Comparison of ENCODE assay signal across 14 mouse cellular contexts in genomic region chr7:35259384-35259783, GRCm38 (mm10). TPM values are rescaled to one million over a fixed set of nuclear protein-coding genes. Genes with fewer than 3 reads are reported as not detected.
DNase-seq lines count a peak whose midpoint lies in the region; ATAC-seq and TF ChIP-seq lines count a peak whose summit lies in the region.
"Had no signal": no experiment of that assay in that cellular context is flagged by ENCODE, and none has a peak within 500 bp of the region (broad histone marks: within the 10 kb centered on the region; RNA-seq: fewer than 3 reads in every experiment).

No protein-coding gene starts in this region.

- no peaks in the 10 kb centered on the region; a peak in 1 of 4 replicates for H3K27me3 ChIP-seq in MEL (ENCODE audit: control insufficient read depth in 1 of 2, insufficient read depth in 2 of 2, low read length in 2 of 2)
- H3K27me3 ChIP-seq: liver, embryonic 15.5 days had no signal

- H3K27ac ChIP-seq in layer of hippocampus, adult 2 months, result no peak overlapping the region
- no peak overlapping the region for H3K27ac ChIP-seq in MEL (ENCODE audit: control insufficient read depth, low read depth, low read length)
- H3K27ac ChIP-seq: heart, embryonic 13.5 days; liver, embryonic 15.5 days; midbrain, embryonic 10.5 days; neural tube, embryonic 12.5 days had no signal

- H3K4me3 ChIP-seq in layer of hippocampus, adult 2 months, result no peak overlapping the region
- no peak overlapping the region for H3K4me3 ChIP-seq in MEL (ENCODE audit: control insufficient read depth in 1 of 2, insufficient read depth in 1 of 2, low read depth in 2 of 2, low read length in 2 of 2)
- H3K4me3 ChIP-seq: heart, embryonic 13.5 days; liver, embryonic 15.5 days; midbrain, embryonic 10.5 days; neural tube, embryonic 12.5 days had no signal

- no peak overlapping the region for H3K9ac ChIP-seq in MEL (ENCODE audit: control insufficient read depth, low read depth, low read length, poor library complexity, severe bottlenecking)
- H3K9ac ChIP-seq: heart, embryonic 13.5 days; liver, embryonic 15.5 days; neural tube, embryonic 12.5 days had no signal

- no peak for TF ChIP-seq POLR2A in MEL (IDR thresholded peaks at IDR 0.05; ENCODE audit: control insufficient read depth in 1 of 2, insufficient read depth in 1 of 2, low read depth in 1 of 2, low read length in 2 of 2, poor library complexity in 1 of 2)

- no peaks in the 10 kb centered on the region for H3K9me3 ChIP-seq in MEL (replicated peaks; ENCODE audit: insufficient read depth, low read length)
- H3K9me3 ChIP-seq: heart, embryonic 13.5 days; liver, embryonic 15.5 days; neural tube, embryonic 12.5 days had no signal

- peaks cover 0 to 14% of the 10 kb centered on the region in 2 experiments; a peak in 1 of 4 replicates for H3K4me1 ChIP-seq in MEL (ENCODE audit: control insufficient read depth in 1 of 2, insufficient read depth in 2 of 2, low read length in 2 of 2)
- H3K4me1 ChIP-seq: heart, embryonic 13.5 days; liver, embryonic 15.5 days; midbrain, embryonic 10.5 days; neural tube, embryonic 12.5 days had no signal

- TF ChIP-seq EP300 in MEL (IDR thresholded peaks at IDR 0.05; ENCODE audit: low read depth in 1 of 2, low read length in 2 of 2), result no peak

- peaks cover 0 to 5% of the 10 kb centered on the region in 2 experiments; a peak in 2 of 4 replicates for H3K36me3 ChIP-seq in MEL (ENCODE audit: control insufficient read depth in 1 of 2, insufficient read depth in 2 of 2, low read length in 2 of 2)
- H3K36me3 ChIP-seq: heart, embryonic 13.5 days; liver, embryonic 15.5 days; midbrain, embryonic 10.5 days; neural tube, embryonic 12.5 days had no signal

- peak; percentile 49 for TF ChIP-seq CTCF in layer of hippocampus, adult 2 months (conservative IDR thresholded peaks at IDR 0.05)
- TF ChIP-seq CTCF in MEL (IDR thresholded peaks at IDR 0.05 in 2 of 3, conservative IDR thresholded peaks at IDR 0.05 in 1 of 3; ENCODE audit: control insufficient read depth in 1 of 3, insufficient read depth in 1 of 3, low read depth in 2 of 3, low read length in 3 of 3, poor library complexity in 1 of 3, severe bottlenecking in 1 of 3), result peak; percentile 22 to 61 (median 52)

- DNase-seq in CD4-positive, CD25-positive, alpha-beta regulatory T cell, adult 2 months (ENCODE audit: low read depth, low spot score), result peak; percentile 39
- DNase-seq in layer of hippocampus, adult 2 months (ENCODE audit: low spot score in 2 of 2), result no peak
- no peak for DNase-seq in layer of hippocampus, postnatal 25 days (ENCODE audit: extremely low spot score in 1 of 2, low spot score in 1 of 2)
- DNase-seq in MEL (ENCODE audit: low read depth, low spot score), result peak; percentile 41
- DNase-seq in mesoderm, embryonic 11.5 days (ENCODE audit: low read depth, low spot score), result peak; percentile 21
- DNase-seq in layer of hippocampus, postnatal 14 days (ENCODE audit: low spot score in 2 of 2), result no peak
- DNase-seq in adrenal gland, postnatal 10 days, result no peak
- DNase-seq: layer of hippocampus, adult 9-11 months; right cerebral cortex, adult 18-20 months had no signal

- no peak for ATAC-seq in CD4-positive, CD25-positive, alpha-beta regulatory T cell, adult 4 months

- no peaks in the 10 kb centered on the region for H3K79me2 ChIP-seq in MEL (ENCODE audit: control insufficient read depth, insufficient read depth, low read length, poor library complexity)

- TF ChIP-seq RAD21 in MEL (IDR thresholded peaks at IDR 0.05; ENCODE audit: low read depth, low read length), result peak; percentile 41

TF ChIP-seq in MEL, 35 proteins besides CTCF, POLR2A, EP300 and RAD21:
- TF ChIP-seq TBP (IDR thresholded peaks at IDR 0.05; ENCODE audit: low read depth, low read length) (no peak), ZC3H11A (IDR thresholded peaks at IDR 0.05; ENCODE audit: low read depth, low read length) (no peak), SMC3 (IDR thresholded peaks at IDR 0.05; ENCODE audit: low read depth, low read length) (peak; percentile 21; the same call in 1 of the 2 replicates)

RNA-seq across cellular contexts. Expression of gene Lrp3, which starts 44.1 kb away (rescaled TPM):
- 1 to 10 TPM in 1 of 2 experiments, under 1 TPM in 1; 0.51 to 1.8 TPM for polyA plus RNA-seq in CD4-positive, CD25-positive, alpha-beta regulatory T cell, adult 4 months (2017; shearing (Covaris generic))
- total RNA-seq in layer of hippocampus, adult 2 months (2021), result 10 to 100 TPM; 73.2 to 76.7 TPM
- total RNA-seq in layer of hippocampus, postnatal 25 days (2021), result 10 to 100 TPM; 69.7 to 76.6 TPM
- not detected in 2 replicates for total RNA-seq in MEL (2012; rRNA removed)
- not detected for polyA plus RNA-seq in MEL (2012; ENCODE audit: insufficient read depth in 1 of 2, insufficient read length in 2 of 2, low read depth in 1 of 2, low replicate concordance in 2 of 2, missing spikeins in 1 of 2)
- 10 to 100 TPM; 75.0 to 75.7 TPM for total RNA-seq in layer of hippocampus, postnatal 14 days (2021)
- 10 to 100 TPM; 15.6 to 17.7 TPM for total RNA-seq in adrenal gland, postnatal 10 days (2021)

RNA-seq across cellular contexts. Expression of gene Gpatch1, which starts 58.9 kb away (rescaled TPM):
- 10 to 100 TPM; 22.4 to 28.6 TPM for polyA plus RNA-seq in CD4-positive, CD25-positive, alpha-beta regulatory T cell, adult 4 months (2017; shearing (Covaris generic))
- total RNA-seq in layer of hippocampus, adult 2 months (2021), result 10 to 100 TPM; 27.5 to 29.4 TPM
- total RNA-seq in layer of hippocampus, postnatal 25 days (2021), result 10 to 100 TPM; 24.2 to 24.4 TPM
- total RNA-seq in MEL (2012; rRNA removed), result 7.9 and 8.5 TPM in 2 replicates
- 10 to 100 TPM in 1 of 2 experiments, not detected in 1; 13.4 TPM for polyA plus RNA-seq in MEL (2012; ENCODE audit: insufficient read depth in 1 of 2, insufficient read length in 2 of 2, low read depth in 1 of 2, low replicate concordance in 2 of 2, missing spikeins in 1 of 2)
- 10 to 100 TPM; 24.3 to 25.9 TPM for total RNA-seq in layer of hippocampus, postnatal 14 days (2021)
- total RNA-seq in adrenal gland, postnatal 10 days (2021), result 10 to 100 TPM; 11.7 to 17.2 TPM

Comparison
In these comparisons a context has a peak if more than half of its experiments do, and no peak if none do; other contexts are left out.
1. DNase-seq: peak in CD4-positive, CD25-positive, alpha-beta regulatory T cell, adult 2 months (single experiment), MEL (single experiment) and mesoderm, embryonic 11.5 days (single experiment); none in layer of hippocampus, adult 2 months (0 of 2), layer of hippocampus, postnatal 25 days (0 of 2), layer of hippocampus, postnatal 14 days (0 of 2) and adrenal gland, postnatal 10 days (single experiment).
2. RNA of gene Lrp3, which starts 44.1 kb away (total RNA-seq): 73.2 to 76.7 TPM in layer of hippocampus, adult 2 months, 69.7 to 76.6 TPM in layer of hippocampus, postnatal 25 days, 75.0 to 75.7 TPM in layer of hippocampus, postnatal 14 days and 15.6 to 17.7 TPM in adrenal gland, postnatal 10 days; not detected in MEL; every median in the first group is over 10 times any median in the second.